In genomic region chr10:89681706-89682105, GRCm38 (mm10) we compare ENCODE assay signal across 16 mouse cellular contexts. TPM values are rescaled to one million over a fixed set of nuclear protein-coding genes. Genes with fewer than 3 reads are reported as not detected.
DNase-seq lines count a peak whose midpoint lies in the region; ATAC-seq lines count a peak whose summit lies in the region.
"Had no signal": no experiment of that assay in that cellular context is flagged by ENCODE, and none has a peak within 500 bp of the region (broad histone marks: within the 10 kb centered on the region; RNA-seq: fewer than 3 reads in every experiment).

No protein-coding gene starts in this region.

- no peak for ATAC-seq in erythroid progenitor cell, adult 5-6 weeks (replicated peaks; ENCODE audit: low FRiP score, poor library complexity, severe bottlenecking)
- ATAC-seq: activated CD4-positive, CD25-positive, alpha-beta regulatory T cell, adult 4 months; CD4-positive, CD25-positive, alpha-beta regulatory T cell, adult 4 months; Patski had no signal

- DNase-seq in fat pad, adult 2 months (ENCODE audit: extremely low read depth, low read depth, low spot score): peak; percentile 94
- peak; percentile 94 for DNase-seq in gonadal fat pad, adult 2 months (ENCODE audit: low read depth)
- no peak for DNase-seq in right cerebral cortex, postnatal 36 days (ENCODE audit: low spot score in 2 of 2)
- DNase-seq: adrenal gland, adult 2 months; adrenal gland, adult 8-10 months; adrenal gland, postnatal 10 days; adrenal gland, postnatal 14 days; adrenal gland, postnatal 25 days; B cell, adult 2 months; cerebellum, adult 11 months; cerebellum, adult 11-12 months; cerebellum, adult 18-20 months had no signal

RNA-seq across cellular contexts. Expression of gene Scyl2, which starts 4.4 kb away (rescaled TPM):
- polyA plus RNA-seq in gonadal fat pad, adult 2 months (2012; rRNA removed): 19.7 and 20.6 TPM in 2 replicates
- total RNA-seq in erythroid progenitor cell, adult 5-6 weeks (2015; ENCODE audit: low replicate concordance): 15.1 and 23.9 TPM in 2 replicates
- total RNA-seq in erythroid progenitor cell, adult 5-6 weeks (2017; ENCODE audit: low replicate concordance): 13.6 and 17.3 TPM in 2 replicates

RNA-seq across cellular contexts. Expression of gene Actr6, which starts 50.4 kb away (rescaled TPM):
- 2.2 and 3.2 TPM in 2 replicates for polyA plus RNA-seq in gonadal fat pad, adult 2 months (2012; rRNA removed)
- 4.7 and 16.8 TPM in 2 replicates for total RNA-seq in erythroid progenitor cell, adult 5-6 weeks (2015; ENCODE audit: low replicate concordance)
- total RNA-seq in erythroid progenitor cell, adult 5-6 weeks (2017; ENCODE audit: low replicate concordance): 6.7 and 20.0 TPM in 2 replicates

Comparison
In these comparisons a context has a peak if more than half of its experiments do, and no peak if none do; other contexts are left out.
1. DNase-seq: peak in fat pad, adult 2 months (single experiment) and gonadal fat pad, adult 2 months (single experiment); none in right cerebral cortex, postnatal 36 days (0 of 2).